Mouse (Mus musculus): ENCODE data around the gene Tff1. TPM values are rescaled to one million over a fixed set of nuclear protein-coding genes. Genes with fewer than 3 reads are reported as not detected.

Gene Tff1
- polyA plus RNA-seq, 2 experiments = not detected

- Histone ChIP-seq H3K4me3 (replicated peaks; ENCODE audit: low read length) (no peak within 1 kb of the TSS), H3K36me3 (ENCODE audit: control insufficient read depth, insufficient read depth, low read length) (no peaks in the 10 kb centered on the region), H3K4me1 (ENCODE audit: control insufficient read depth, insufficient read depth, low read length) (no peaks in the 10 kb centered on the region), H3K4me2 (replicated peaks; ENCODE audit: low read depth, low read length, severe bottlenecking) (no peak within 1 kb of the TSS), H3K9me3 (ENCODE audit: control insufficient read depth, low read length) (no peaks in the 10 kb centered on the region), H3K27ac (replicated peaks; ENCODE audit: low read depth, low read length) (no peak within 1 kb of the TSS), H3K9ac (ENCODE audit: low read depth, low read length, severe bottlenecking) (no peak within 1 kb of the TSS), H3K27me3 (ENCODE audit: control insufficient read depth, insufficient read depth, low read length) (no peaks in the 10 kb centered on the region)
- ATAC-seq (ENCODE audit: low FRiP score, low read depth) (no peak), DNase-seq (ENCODE audit: low spot score) (no peak)
- TF ChIP-seq POLR2A (IDR thresholded peaks at IDR 0.05; ENCODE audit: borderline replicate concordance, extremely low read depth, insufficient read depth, insufficient read length) = no peak
- 76% methylated on average over 12 of the region's 12 CpGs for WGBS
Measured at GRCm38 (mm10) chr17:31207771-31208334, 42.8 kb upstream of the Tff1 start, which contains the start of gene Ubash3a. Gene Ubash3a (plus strand): TSS chr17:31207873.

DNA sequence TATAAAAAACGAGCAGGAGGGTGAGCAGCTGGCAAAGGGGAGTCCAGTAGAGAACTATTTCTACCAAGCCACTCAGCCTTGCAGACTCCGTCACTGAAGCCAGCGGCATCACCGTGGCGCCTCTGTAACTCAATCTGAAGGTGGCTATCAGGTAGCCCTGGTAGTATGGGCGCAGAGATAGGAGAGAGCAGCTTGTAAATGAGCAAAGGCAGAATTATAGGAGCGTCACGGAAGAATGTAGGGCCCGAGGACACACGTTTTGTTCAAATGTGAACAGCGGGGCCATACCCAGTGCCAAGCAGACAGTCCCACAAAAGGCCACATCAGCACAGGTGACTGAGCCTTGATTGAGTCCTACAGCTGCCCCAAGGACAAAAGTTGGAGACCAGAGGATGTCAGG lies 33.8 kb upstream of the Tff1 start, which contains the start of gene Tmprss3:
Tmprss3 (minus strand) TSS at position 101 of the 400 bp plus-strand sequence.
- no peak for TF ChIP-seq POLR2A (IDR thresholded peaks at IDR 0.05; ENCODE audit: borderline replicate concordance, extremely low read depth, insufficient read depth, insufficient read length)
- H3K27ac ChIP-seq (replicated peaks; ENCODE audit: low read depth, low read length) = no peak within 1 kb of the TSS
- no peaks in the 10 kb centered on the region for H3K9me3 ChIP-seq (ENCODE audit: control insufficient read depth, low read length)
- H3K4me1 ChIP-seq (ENCODE audit: control insufficient read depth, insufficient read depth, low read length) = no peaks in the 10 kb centered on the region
- no peak within 1 kb of the TSS for H3K4me3 ChIP-seq (replicated peaks; ENCODE audit: low read length)
- DNase-seq (ENCODE audit: low spot score) (no peak), ATAC-seq (ENCODE audit: low FRiP score, low read depth) (no peak)
- H3K9ac ChIP-seq (ENCODE audit: low read depth, low read length, severe bottlenecking) = no peak within 1 kb of the TSS
- no peak within 1 kb of the TSS for H3K4me2 ChIP-seq (replicated peaks; ENCODE audit: low read depth, low read length, severe bottlenecking)
- H3K36me3 ChIP-seq (ENCODE audit: control insufficient read depth, insufficient read depth, low read length) = no peaks in the 10 kb centered on the region
- no peaks in the 10 kb centered on the region for H3K27me3 ChIP-seq (ENCODE audit: control insufficient read depth, insufficient read depth, low read length)
- 85% methylated on average over 11 of the region's 11 CpGs for WGBS

GRCm38 (mm10) chr17:31196283-31196682 lies 31.2 kb upstream of the Tff1 start:
- no peak for DNase-seq (ENCODE audit: low spot score)
- TF ChIP-seq POLR2A (IDR thresholded peaks at IDR 0.05; ENCODE audit: borderline replicate concordance, extremely low read depth, insufficient read depth, insufficient read length) = no peak
- Histone ChIP-seq H3K9me3 (ENCODE audit: control insufficient read depth, low read length) (no peaks in the 10 kb centered on the region), H3K4me1 (ENCODE audit: control insufficient read depth, insufficient read depth, low read length) (no peaks in the 10 kb centered on the region), H3K36me3 (ENCODE audit: control insufficient read depth, insufficient read depth, low read length) (no peaks in the 10 kb centered on the region), H3K9ac (ENCODE audit: low read depth, low read length, severe bottlenecking) (no peak overlapping the region), H3K27me3 (ENCODE audit: control insufficient read depth, insufficient read depth, low read length) (no peaks in the 10 kb centered on the region), H3K4me3 (replicated peaks; ENCODE audit: low read length) (no peak overlapping the region), H3K4me2 (replicated peaks; ENCODE audit: low read depth, low read length, severe bottlenecking) (no peak overlapping the region), H3K27ac (replicated peaks; ENCODE audit: low read depth, low read length) (no peak overlapping the region)
- no peak for ATAC-seq (ENCODE audit: low FRiP score, low read depth)
- WGBS = 81% methylated on average over 7 of the region's 7 CpGs

DNA sequence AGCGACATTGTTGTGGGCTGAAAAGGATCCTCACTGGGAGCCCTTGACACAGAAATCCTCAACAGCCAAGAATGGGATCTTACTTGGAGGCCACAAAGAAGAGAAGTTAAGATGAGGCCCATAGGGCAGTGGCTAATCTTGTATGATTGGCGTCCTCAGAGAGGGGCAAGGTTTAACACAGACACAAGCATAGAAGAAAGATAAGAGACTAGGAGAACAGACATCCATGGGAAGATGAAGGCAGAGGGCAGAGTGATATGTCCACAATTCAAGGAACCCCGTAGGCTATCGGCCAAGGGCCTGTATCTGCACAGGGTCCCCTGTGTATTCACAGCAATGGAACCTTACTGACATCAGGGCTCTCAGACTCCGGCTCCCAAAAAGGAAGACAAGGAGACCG lies 30.1 kb upstream of the Tff1 start:
- no peak for ATAC-seq (ENCODE audit: low FRiP score, low read depth)
- H3K4me2 ChIP-seq (replicated peaks; ENCODE audit: low read depth, low read length, severe bottlenecking) = no peak overlapping the region

GRCm38 (mm10) chr17:31193360-31193759 lies 28.3 kb upstream of the Tff1 start:
- H3K27me3 ChIP-seq (ENCODE audit: control insufficient read depth, insufficient read depth, low read length) = no peaks in the 10 kb centered on the region
- TF ChIP-seq POLR2A (IDR thresholded peaks at IDR 0.05; ENCODE audit: borderline replicate concordance, extremely low read depth, insufficient read depth, insufficient read length) = no peak
- no peak overlapping the region for H3K27ac ChIP-seq (replicated peaks; ENCODE audit: low read depth, low read length)
- no peak overlapping the region for H3K4me3 ChIP-seq (replicated peaks; ENCODE audit: low read length)
- H3K4me1 ChIP-seq (ENCODE audit: control insufficient read depth, insufficient read depth, low read length) = no peaks in the 10 kb centered on the region
- WGBS = 66% methylated on average over 9 of the region's 9 CpGs
- no peak overlapping the region for H3K4me2 ChIP-seq (replicated peaks; ENCODE audit: low read depth, low read length, severe bottlenecking)
- DNase-seq (ENCODE audit: low spot score) (no peak), ATAC-seq (ENCODE audit: low FRiP score, low read depth) (no peak)
- no peaks in the 10 kb centered on the region for H3K9me3 ChIP-seq (ENCODE audit: control insufficient read depth, low read length)
- no peaks in the 10 kb centered on the region for H3K36me3 ChIP-seq (ENCODE audit: control insufficient read depth, insufficient read depth, low read length)
- H3K9ac ChIP-seq (ENCODE audit: low read depth, low read length, severe bottlenecking) = no peak overlapping the region

More for the DNA sequence above, 30.1 kb upstream of the Tff1 start:
- Histone ChIP-seq H3K36me3 (ENCODE audit: control insufficient read depth, insufficient read depth, low read length) (no peaks in the 10 kb centered on the region), H3K4me3 (replicated peaks; ENCODE audit: low read length) (no peak overlapping the region), H3K9me3 (ENCODE audit: control insufficient read depth, low read length) (no peaks in the 10 kb centered on the region), H3K27ac (replicated peaks; ENCODE audit: low read depth, low read length) (no peak overlapping the region), H3K27me3 (ENCODE audit: control insufficient read depth, insufficient read depth, low read length) (no peaks in the 10 kb centered on the region), H3K4me1 (ENCODE audit: control insufficient read depth, insufficient read depth, low read length) (no peaks in the 10 kb centered on the region), H3K9ac (ENCODE audit: low read depth, low read length, severe bottlenecking) (no peak overlapping the region)
- WGBS = 93% methylated on average over 6 of the region's 6 CpGs
- no peak for TF ChIP-seq POLR2A (IDR thresholded peaks at IDR 0.05; ENCODE audit: borderline replicate concordance, extremely low read depth, insufficient read depth, insufficient read length)
- DNase-seq (ENCODE audit: low spot score) = no peak
